Mouse (Mus musculus): ENCODE data around the gene Tssk2. TPM values are rescaled to one million over a fixed set of nuclear protein-coding genes. Genes with fewer than 3 reads are reported as not detected.

Gene Tssk2
- polyA plus RNA-seq, 2 experiments: not detected

GRCm38 (mm10) chr16:17871248-17871647 lies 27.2 kb upstream of the Tssk2 start:
- Histone ChIP-seq H3K27me3 (ENCODE audit: control insufficient read depth, insufficient read depth, low read length) (no peaks in the 10 kb centered on the region), H3K9ac (replicated peaks) (no peak overlapping the region), H3K4me3 (ENCODE audit: insufficient read depth in 1 of 2, low read depth in 2 of 2, low read length in 2 of 2) (no peak overlapping the region), H3K4me1 (replicated peaks; ENCODE audit: control insufficient read depth in 2 of 2, insufficient read depth in 2 of 2, low read length in 1 of 2) (peaks cover 28 to 32% of the 10 kb centered on the region in 2 experiments), H3K27ac (no peak overlapping the region), H3K9me3 (ENCODE audit: control insufficient read depth, low read length) (no peaks in the 10 kb centered on the region), H3K36me3 (replicated peaks; ENCODE audit: control insufficient read depth, insufficient read depth, low read depth) (no peaks in the 10 kb centered on the region; the same call in 1 of the 2 replicates), H3K4me2 (ENCODE audit: low read depth) (no peak overlapping the region)
- peak; percentile 70; the same call in 1 of the 2 replicates for ATAC-seq (ENCODE audit: insufficient read depth)
- TF ChIP-seq EP300 (IDR thresholded peaks at IDR 0.05; ENCODE audit: low read depth) (0 out of 2 replicates have a peak, but pooled peaks have one; percentile 51), CTCF (IDR thresholded peaks at IDR 0.05; ENCODE audit: low read depth) (no peak)
- peak in 2 of 3 experiments; percentile 41 to 56 for DNase-seq (ENCODE audit: low read depth in 3 of 3, low spot score in 3 of 3)
- 14% methylated on average over 5 of the region's 5 CpGs for WGBS (ENCODE audit: insufficient replicate concordance)

GRCm38 (mm10) chr16:17872995-17873394 lies 25.4 kb upstream of the Tssk2 start:
- peak; percentile 54 for ATAC-seq (ENCODE audit: insufficient read depth)
- Histone ChIP-seq H3K9ac (replicated peaks) (no peak overlapping the region), H3K4me2 (ENCODE audit: low read depth) (no peak overlapping the region), H3K4me3 (ENCODE audit: insufficient read depth in 1 of 2, low read depth in 2 of 2, low read length in 2 of 2) (no peak overlapping the region), H3K9me3 (ENCODE audit: control insufficient read depth, low read length) (no peaks in the 10 kb centered on the region), H3K4me1 (replicated peaks; ENCODE audit: control insufficient read depth in 2 of 2, insufficient read depth in 2 of 2, low read length in 1 of 2) (peaks cover 28 to 31% of the 10 kb centered on the region in 2 experiments), H3K36me3 (replicated peaks; ENCODE audit: control insufficient read depth, insufficient read depth, low read depth) (no peaks in the 10 kb centered on the region; the same call in 1 of the 2 replicates), H3K27ac (no peak overlapping the region), H3K27me3 (ENCODE audit: control insufficient read depth, insufficient read depth, low read length) (no peaks in the 10 kb centered on the region)
- peak in 1 of 3 experiments; percentile 17 for DNase-seq (ENCODE audit: low read depth in 3 of 3, low spot score in 3 of 3)
- TF ChIP-seq EP300 (IDR thresholded peaks at IDR 0.05; ENCODE audit: low read depth) (peak; percentile 55; the same call in 1 of the 2 replicates), CTCF (IDR thresholded peaks at IDR 0.05; ENCODE audit: low read depth) (no peak)
- 12% methylated on average over 4 of the region's 4 CpGs for WGBS (ENCODE audit: insufficient replicate concordance)

DNA sequence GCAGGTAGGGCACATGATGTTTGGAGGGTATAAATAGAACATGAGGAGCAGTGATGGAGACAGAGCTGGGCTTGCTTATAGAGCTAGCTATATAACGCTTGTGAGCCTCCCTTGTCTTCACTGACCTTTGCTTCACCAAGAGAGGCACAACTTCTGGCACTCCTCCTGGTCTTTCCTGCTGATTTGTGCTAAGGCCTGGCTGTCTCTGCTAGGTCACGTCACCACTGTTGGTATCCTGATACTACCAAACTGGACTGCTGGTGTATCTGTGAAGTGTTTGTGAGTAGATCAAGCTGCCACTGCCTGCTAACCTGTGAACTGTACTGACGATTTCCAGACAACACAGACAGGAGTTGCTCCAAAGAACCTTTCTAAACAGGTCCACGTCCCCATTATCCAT lies 23.3 kb upstream of the Tssk2 start:
- DNase-seq (ENCODE audit: low read depth in 3 of 3, low spot score in 3 of 3) (no peak), ATAC-seq (ENCODE audit: insufficient read depth) (no peak)
- no peak overlapping the region for H3K4me3 ChIP-seq (ENCODE audit: insufficient read depth in 1 of 2, low read depth in 2 of 2, low read length in 2 of 2)
- H3K4me2 ChIP-seq (ENCODE audit: low read depth): no peak overlapping the region
- no peak overlapping the region for H3K9ac ChIP-seq (replicated peaks)
- H3K4me1 ChIP-seq (replicated peaks; ENCODE audit: control insufficient read depth in 2 of 2, insufficient read depth in 2 of 2, low read length in 1 of 2): peaks cover 28 to 30% of the 10 kb centered on the region in 2 experiments
- TF ChIP-seq CTCF (IDR thresholded peaks at IDR 0.05; ENCODE audit: low read depth) (no peak), EP300 (IDR thresholded peaks at IDR 0.05; ENCODE audit: low read depth) (no peak)
- H3K27me3 ChIP-seq (ENCODE audit: control insufficient read depth, insufficient read depth, low read length): no peaks in the 10 kb centered on the region
- H3K9me3 ChIP-seq (ENCODE audit: control insufficient read depth, low read length): no peaks in the 10 kb centered on the region; the same call in 1 of the 2 replicates
- no peaks in the 10 kb centered on the region; the same call in 1 of the 2 replicates for H3K36me3 ChIP-seq (replicated peaks; ENCODE audit: control insufficient read depth, insufficient read depth, low read depth)
- 75% methylated on average over 4 of the region's 4 CpGs for WGBS (ENCODE audit: insufficient replicate concordance)
- H3K27ac ChIP-seq: no peak overlapping the region

DNA sequence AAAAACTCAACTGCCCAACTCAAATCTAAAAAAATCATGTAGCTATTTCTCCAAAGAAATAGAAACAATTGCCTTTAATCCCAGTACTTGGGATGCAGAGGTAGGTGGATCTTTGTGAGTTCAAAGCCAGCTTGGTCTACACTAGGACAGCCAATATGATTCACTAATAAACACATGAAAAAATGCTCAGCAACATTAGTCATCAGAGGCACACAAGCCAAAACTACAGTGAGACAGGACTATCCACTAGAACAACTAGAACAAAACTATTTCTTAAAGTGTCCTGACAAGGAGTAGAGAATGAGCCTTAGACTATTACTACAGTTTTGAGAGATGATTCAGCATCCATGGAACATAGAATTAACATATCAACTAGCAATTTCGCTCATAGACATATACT lies 22.3 kb upstream of the Tssk2 start:
- 74% methylated on average over 1 of the region's 1 CpGs for WGBS (ENCODE audit: insufficient replicate concordance)
- Histone ChIP-seq H3K4me2 (ENCODE audit: low read depth) (no peak overlapping the region), H3K27me3 (ENCODE audit: control insufficient read depth, insufficient read depth, low read length) (no peaks in the 10 kb centered on the region), H3K9me3 (ENCODE audit: control insufficient read depth, low read length) (no peaks in the 10 kb centered on the region; the same call in 1 of the 2 replicates), H3K4me1 (replicated peaks; ENCODE audit: control insufficient read depth in 2 of 2, insufficient read depth in 2 of 2, low read length in 1 of 2) (peaks cover 24 to 25% of the 10 kb centered on the region in 2 experiments), H3K27ac (no peak overlapping the region), H3K9ac (replicated peaks) (no peak overlapping the region), H3K36me3 (replicated peaks; ENCODE audit: control insufficient read depth, insufficient read depth, low read depth) (no peaks in the 10 kb centered on the region), H3K4me3 (ENCODE audit: insufficient read depth in 1 of 2, low read depth in 2 of 2, low read length in 2 of 2) (no peak overlapping the region)
- no peak for ATAC-seq (ENCODE audit: insufficient read depth)
- DNase-seq (ENCODE audit: low read depth in 3 of 3, low spot score in 3 of 3): no peak
- no peak for TF ChIP-seq CTCF (IDR thresholded peaks at IDR 0.05; ENCODE audit: low read depth)
- TF ChIP-seq EP300 (IDR thresholded peaks at IDR 0.05; ENCODE audit: low read depth): no peak

- no peak overlapping the region for H3K27ac ChIP-seq
- ATAC-seq (ENCODE audit: insufficient read depth) (no peak), DNase-seq (ENCODE audit: low read depth in 3 of 3, low spot score in 3 of 3) (no peak)
- H3K36me3 ChIP-seq (replicated peaks; ENCODE audit: control insufficient read depth, insufficient read depth, low read depth): no peaks in the 10 kb centered on the region; the same call in none of the 2 replicates
- WGBS (ENCODE audit: insufficient replicate concordance): 78% methylated on average over 4 of the region's 4 CpGs
- TF ChIP-seq EP300 (IDR thresholded peaks at IDR 0.05; ENCODE audit: low read depth) (no peak), CTCF (IDR thresholded peaks at IDR 0.05; ENCODE audit: low read depth) (no peak)
- H3K4me3 ChIP-seq (ENCODE audit: insufficient read depth in 1 of 2, low read depth in 2 of 2, low read length in 2 of 2): no peak overlapping the region
- no peaks in the 10 kb centered on the region; the same call in 1 of the 2 replicates for H3K9me3 ChIP-seq (ENCODE audit: control insufficient read depth, low read length)
- H3K9ac ChIP-seq (replicated peaks): no peak overlapping the region
- H3K27me3 ChIP-seq (ENCODE audit: control insufficient read depth, insufficient read depth, low read length): no peaks in the 10 kb centered on the region
- H3K4me2 ChIP-seq (ENCODE audit: low read depth): no peak overlapping the region
- peaks cover 0 to 5% of the 10 kb centered on the region in 2 experiments; a peak in 2 of 4 replicates for H3K4me1 ChIP-seq (replicated peaks; ENCODE audit: control insufficient read depth in 2 of 2, insufficient read depth in 2 of 2, low read length in 1 of 2)
Measured at GRCm38 (mm10) chr16:17879571-17879970, 18.9 kb upstream of the Tssk2 start.

All from liver, embryonic 14.5 days (tissue).